28 mouse cellular contexts compared by ENCODE assay signal in genomic region chr4:42958942-42959341, GRCm38 (mm10). TPM values are rescaled to one million over a fixed set of nuclear protein-coding genes. Genes with fewer than 3 reads are reported as not detected.
DNase-seq lines count a peak whose midpoint lies in the region; ATAC-seq lines count a peak whose summit lies in the region.
"Had no signal": no experiment of that assay in that cellular context is flagged by ENCODE, and none has a peak within 500 bp of the region (broad histone marks: within the 10 kb centered on the region; RNA-seq: fewer than 3 reads in every experiment).

No protein-coding gene starts in this region.

- H3K4me1 ChIP-seq in embryonic facial prominence, embryonic 14.5 days (ENCODE audit: control insufficient read depth, insufficient read depth, low read length) = no peaks in the 10 kb centered on the region
- H3K4me1 ChIP-seq in embryonic facial prominence, embryonic 10.5 days = peaks cover 6% of the 10 kb centered on the region

- H3K9ac ChIP-seq in embryonic facial prominence, embryonic 14.5 days (ENCODE audit: low read depth, low read length) = no peak overlapping the region
- H3K9ac ChIP-seq: forebrain, embryonic 12.5 days; liver, postnatal 0 days; midbrain, embryonic 12.5 days; neural tube, embryonic 13.5 days had no signal

- H3K4me2 ChIP-seq in embryonic facial prominence, embryonic 14.5 days (ENCODE audit: low read depth, low read length) = no peak overlapping the region
- H3K4me2 ChIP-seq: forebrain, embryonic 12.5 days; midbrain, embryonic 12.5 days; neural tube, embryonic 13.5 days had no signal

- H3K9me3 ChIP-seq in embryonic facial prominence, embryonic 14.5 days (ENCODE audit: control insufficient read depth, low read length) = no peaks in the 10 kb centered on the region
- H3K9me3 ChIP-seq in embryonic facial prominence, embryonic 10.5 days = no peaks in the 10 kb centered on the region
- H3K9me3 ChIP-seq: forebrain, embryonic 12.5 days; midbrain, embryonic 12.5 days; neural tube, embryonic 13.5 days had no signal

- no peak overlapping the region for H3K4me3 ChIP-seq in embryonic facial prominence, embryonic 14.5 days (ENCODE audit: low read depth, low read length)
- no peak overlapping the region for H3K4me3 ChIP-seq in embryonic facial prominence, embryonic 10.5 days
- H3K4me3 ChIP-seq: forebrain, embryonic 12.5 days; left cerebral cortex, adult 2 months; midbrain, embryonic 12.5 days; neural tube, embryonic 13.5 days had no signal

- no peak for ATAC-seq in embryonic facial prominence, embryonic 14.5 days (ENCODE audit: low read depth)
- ATAC-seq: CD4-positive, CD25-positive, alpha-beta regulatory T cell, adult 4 months; liver, postnatal 0 days had no signal

- H3K36me3 ChIP-seq in embryonic facial prominence, embryonic 14.5 days (ENCODE audit: control insufficient read depth, insufficient read depth, low read length) = peaks cover 30% of the 10 kb centered on the region
- H3K36me3 ChIP-seq in embryonic facial prominence, embryonic 10.5 days (replicated peaks) = peaks cover 31% of the 10 kb centered on the region

- no peaks in the 10 kb centered on the region for H3K27me3 ChIP-seq in embryonic facial prominence, embryonic 14.5 days (replicated peaks; ENCODE audit: control insufficient read depth, insufficient read depth, low read length)
- no peaks in the 10 kb centered on the region for H3K27me3 ChIP-seq in embryonic facial prominence, embryonic 10.5 days (replicated peaks; ENCODE audit: low read depth, poor library complexity, severe bottlenecking)
- H3K27me3 ChIP-seq: forebrain, embryonic 12.5 days; midbrain, embryonic 12.5 days; neural tube, embryonic 13.5 days had no signal

- no peak overlapping the region for H3K27ac ChIP-seq in embryonic facial prominence, embryonic 14.5 days (replicated peaks; ENCODE audit: low read depth, low read length)
- H3K27ac ChIP-seq in embryonic facial prominence, embryonic 10.5 days (replicated peaks) = no peak overlapping the region
- H3K27ac ChIP-seq: forebrain, embryonic 12.5 days; midbrain, embryonic 12.5 days; neural tube, embryonic 13.5 days had no signal

- peak; percentile 8 for DNase-seq in embryonic facial prominence, embryonic 14.5 days (ENCODE audit: low spot score)
- DNase-seq in embryonic facial prominence, embryonic 10.5 days (ENCODE audit: low spot score) = no peak
- peak; percentile 28 to 58 for DNase-seq in heart, adult 18-20 months
- no peak for DNase-seq in heart, adult 8-10 months (ENCODE audit: low spot score)
- DNase-seq in layer of hippocampus, postnatal 10 days (ENCODE audit: low spot score in 2 of 2) = peak; percentile 5 to 13
- no peak for DNase-seq in layer of hippocampus, postnatal 25 days (ENCODE audit: extremely low spot score in 1 of 2, low spot score in 1 of 2)
- DNase-seq in skeletal muscle tissue, adult 2 months (ENCODE audit: low read depth, low spot score) = peak; percentile 58
- no peak for DNase-seq in ovary, postnatal 14 days (ENCODE audit: low spot score)
- DNase-seq: adrenal gland, postnatal 25 days; cerebellum, adult 11-12 months; cerebellum, postnatal 36 days; gastrocnemius, postnatal 14 days; kidney, adult 18-20 months; kidney, postnatal 10 days; left cerebral cortex, postnatal 4 days; liver, postnatal 0 days; lung, postnatal 10 days; thymus, adult 18-20 months; thymus, postnatal 4 days had no signal

- 66% methylated on average over 8 of the region's 8 CpGs for WGBS in embryonic facial prominence, embryonic 14.5 days
- 78% methylated on average over 8 of the region's 8 CpGs for WGBS in embryonic facial prominence, embryonic 10.5 days

RNA-seq across cellular contexts. Expression of gene Dnajb5, which starts 9.3 kb away (rescaled TPM):
- 11.9 and 15.4 TPM in 2 replicates for polyA plus RNA-seq in embryonic facial prominence, embryonic 14.5 days (2014; fragmentation: Nextera tagmentation; extraction: Ambion mirVana)
- 10.3 and 10.9 TPM in 2 replicates for polyA plus RNA-seq in embryonic facial prominence, embryonic 10.5 days (2016; fragmentation: Nextera tagmentation; extraction: Ambion mirVana)
- total RNA-seq in heart, adult 18-20 months (2021) = 100 to 1,000 TPM in 1 of 2 experiments, 10 to 100 TPM in 1; 95.5 to 101 TPM
- total RNA-seq in heart, adult 8-10 months (2022) = 100 to 1,000 TPM in 2 of 4 experiments, 10 to 100 TPM in 2; 65.1 to 119 (median 88.0) TPM
- total RNA-seq in layer of hippocampus, postnatal 10 days (2021) = 100 to 1,000 TPM; 192 to 205 TPM
- total RNA-seq in layer of hippocampus, postnatal 25 days (2021) = 100 to 1,000 TPM; 208 to 224 TPM

RNA-seq across cellular contexts. Expression of gene 1700022I11Rik, which starts 10.5 kb away (rescaled TPM):
- polyA plus RNA-seq in embryonic facial prominence, embryonic 14.5 days (2014; fragmentation: Nextera tagmentation; extraction: Ambion mirVana) = 0.28 and 0.75 TPM in 2 replicates
- 0.54 and 0.76 TPM in 2 replicates for polyA plus RNA-seq in embryonic facial prominence, embryonic 10.5 days (2016; fragmentation: Nextera tagmentation; extraction: Ambion mirVana)
- total RNA-seq in heart, adult 18-20 months (2021) = not detected
- not detected for total RNA-seq in heart, adult 8-10 months (2022)
- total RNA-seq in layer of hippocampus, postnatal 10 days (2021) = not detected
- not detected for total RNA-seq in layer of hippocampus, postnatal 25 days (2021)
- total RNA-seq: adrenal gland, postnatal 25 days; gastrocnemius, postnatal 14 days; heart, postnatal 10 days; layer of hippocampus, adult 8-10 months; left cerebral cortex, adult 2 months; left cerebral cortex, postnatal 4 days; liver, adult 2 months had no signal
- polyA plus RNA-seq: liver, adult 2 months; liver, postnatal 0 days; spleen, adult 2 months had no signal

RNA-seq across cellular contexts. Expression of gene Vcp, which starts 41.4 kb away (rescaled TPM):
- polyA plus RNA-seq in embryonic facial prominence, embryonic 14.5 days (2014; fragmentation: Nextera tagmentation; extraction: Ambion mirVana) = 471 and 523 TPM in 2 replicates
- polyA plus RNA-seq in embryonic facial prominence, embryonic 10.5 days (2016; fragmentation: Nextera tagmentation; extraction: Ambion mirVana) = 664 and 683 TPM in 2 replicates
- total RNA-seq in heart, adult 18-20 months (2021) = 100 to 1,000 TPM; 272 to 273 TPM
- total RNA-seq in heart, adult 8-10 months (2022) = 100 to 1,000 TPM; 255 to 280 (median 263) TPM
- total RNA-seq in layer of hippocampus, postnatal 10 days (2021) = 100 to 1,000 TPM; 249 to 263 TPM
- 100 to 1,000 TPM; 191 to 201 TPM for total RNA-seq in layer of hippocampus, postnatal 25 days (2021)

RNA-seq across cellular contexts. Expression of gene Phf24, which starts 42.5 kb away (rescaled TPM):
- polyA plus RNA-seq in embryonic facial prominence, embryonic 14.5 days (2014; fragmentation: Nextera tagmentation; extraction: Ambion mirVana) = 4.9 and 5.7 TPM in 2 replicates
- polyA plus RNA-seq in embryonic facial prominence, embryonic 10.5 days (2016; fragmentation: Nextera tagmentation; extraction: Ambion mirVana) = 0.44 and 1.2 TPM in 2 replicates
- total RNA-seq in heart, adult 18-20 months (2021) = 1 to 10 TPM; 6.5 to 7.7 TPM
- 1 to 10 TPM; 4.3 to 9.8 (median 7.0) TPM for total RNA-seq in heart, adult 8-10 months (2022)
- 100 to 1,000 TPM; 129 to 142 TPM for total RNA-seq in layer of hippocampus, postnatal 10 days (2021)
- total RNA-seq in layer of hippocampus, postnatal 25 days (2021) = 100 to 1,000 TPM; 137 to 149 TPM

RNA-seq across cellular contexts. Expression of gene Fancg, which starts 51.4 kb away (rescaled TPM):
- 14.8 and 16.6 TPM in 2 replicates for polyA plus RNA-seq in embryonic facial prominence, embryonic 14.5 days (2014; fragmentation: Nextera tagmentation; extraction: Ambion mirVana)
- polyA plus RNA-seq in embryonic facial prominence, embryonic 10.5 days (2016; fragmentation: Nextera tagmentation; extraction: Ambion mirVana) = 25.3 and 26.0 TPM in 2 replicates
- total RNA-seq in heart, adult 18-20 months (2021) = 1 to 10 TPM; 1.6 to 2.9 TPM
- 1 to 10 TPM; 1.7 to 2.8 (median 2.2) TPM for total RNA-seq in heart, adult 8-10 months (2022)
- total RNA-seq in layer of hippocampus, postnatal 10 days (2021) = 10 to 100 TPM in 1 of 2 experiments, 1 to 10 TPM in 1; 8.4 to 11.9 TPM
- total RNA-seq in layer of hippocampus, postnatal 25 days (2021) = 1 to 10 TPM; 7.7 to 8.7 TPM

Comparison
In these comparisons a context has a peak if more than half of its experiments do, and no peak if none do; other contexts are left out.
1. DNase-seq: peak in embryonic facial prominence, embryonic 14.5 days (single experiment), heart, adult 18-20 months (2 of 2), layer of hippocampus, postnatal 10 days (2 of 2) and skeletal muscle tissue, adult 2 months (single experiment); none in embryonic facial prominence, embryonic 10.5 days (single experiment), heart, adult 8-10 months (single experiment), layer of hippocampus, postnatal 25 days (0 of 2) and ovary, postnatal 14 days (single experiment).